Mouse (Mus musculus): ENCODE measurements around the gene F13a1. TPM values are rescaled to one million over a fixed set of nuclear protein-coding genes. Genes with fewer than 3 reads are reported as not detected.

Gene F13a1
- polyA plus RNA-seq (2016; fragmentation: Nextera tagmentation; extraction: Ambion mirVana), result 8.9 and 9.5 TPM in 2 replicates

DNA sequence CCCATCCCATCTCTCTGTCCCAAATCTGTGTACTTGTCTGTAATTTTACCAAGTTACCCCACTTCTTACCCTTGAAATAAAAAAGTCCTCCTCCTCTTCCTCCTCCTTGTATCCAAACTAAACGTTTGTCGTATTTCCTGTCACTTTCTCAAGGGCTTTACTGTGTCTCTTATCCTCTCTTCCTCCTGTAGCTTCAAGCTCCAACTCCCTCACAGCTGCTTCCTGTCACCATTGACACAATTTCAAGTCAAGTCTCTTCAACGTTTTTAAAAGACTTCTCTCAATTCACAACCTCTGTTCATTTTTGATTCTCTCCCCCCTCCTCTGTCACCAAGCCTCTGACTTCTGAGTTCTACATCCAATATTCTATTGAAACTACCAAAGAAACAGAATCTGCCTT, at the start of gene F13a1:
Gene F13a1 (minus strand): TSS at position 119 of the 400 bp plus-strand sequence.
- ATAC-seq, result no peak
- Histone ChIP-seq H3K9ac (no peak within 1 kb of the TSS), H3K4me3 (no peak within 1 kb of the TSS), H3K4me1 (0 out of 2 replicates have a peak, but pooled peaks cover 5% of the 10 kb centered on the region), H3K27me3 (replicated peaks) (no peaks in the 10 kb centered on the region), H3K9me3 (replicated peaks) (no peaks in the 10 kb centered on the region), H3K27ac (0 out of 2 replicates have a peak within 1 kb of the TSS, but pooled peaks have one; percentile 20), H3K4me2 (no peak within 1 kb of the TSS), H3K36me3 (no peaks in the 10 kb centered on the region)
- WGBS (ENCODE audit: insufficient replicate concordance), result 18% methylated on average over 3 of the region's 3 CpGs

DNA sequence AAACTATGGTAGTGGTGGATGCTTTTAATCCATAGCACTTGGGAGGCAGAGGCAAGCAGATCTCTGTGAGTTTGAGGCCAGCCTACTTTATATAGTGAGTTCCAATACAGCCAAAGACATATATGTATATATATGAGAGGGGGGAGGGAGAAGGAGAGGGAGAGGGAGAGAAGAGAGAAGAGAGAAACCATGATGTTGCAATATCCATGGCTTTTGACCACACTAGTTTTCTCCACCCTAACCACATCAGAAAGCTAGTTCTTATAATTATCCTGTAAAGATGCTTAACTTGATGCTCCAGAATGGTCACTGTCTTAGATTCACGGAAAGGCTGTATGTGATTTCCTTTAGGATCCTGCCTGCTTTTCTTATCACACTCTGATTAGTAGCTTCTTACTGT, 41.6 kb upstream of the F13a1 start:
- H3K27me3 ChIP-seq (replicated peaks), result no peaks in the 10 kb centered on the region
- H3K9ac ChIP-seq, result no peak overlapping the region
- no peaks in the 10 kb centered on the region for H3K9me3 ChIP-seq (replicated peaks)
- no peak overlapping the region for H3K4me2 ChIP-seq
- no peak overlapping the region for H3K4me3 ChIP-seq
- H3K27ac ChIP-seq, result no peak overlapping the region
- no peaks in the 10 kb centered on the region for H3K36me3 ChIP-seq
- WGBS (ENCODE audit: insufficient replicate concordance), result 62% methylated on average over 1 of the region's 1 CpGs
- no peak for ATAC-seq
- no peaks in the 10 kb centered on the region for H3K4me1 ChIP-seq

DNA sequence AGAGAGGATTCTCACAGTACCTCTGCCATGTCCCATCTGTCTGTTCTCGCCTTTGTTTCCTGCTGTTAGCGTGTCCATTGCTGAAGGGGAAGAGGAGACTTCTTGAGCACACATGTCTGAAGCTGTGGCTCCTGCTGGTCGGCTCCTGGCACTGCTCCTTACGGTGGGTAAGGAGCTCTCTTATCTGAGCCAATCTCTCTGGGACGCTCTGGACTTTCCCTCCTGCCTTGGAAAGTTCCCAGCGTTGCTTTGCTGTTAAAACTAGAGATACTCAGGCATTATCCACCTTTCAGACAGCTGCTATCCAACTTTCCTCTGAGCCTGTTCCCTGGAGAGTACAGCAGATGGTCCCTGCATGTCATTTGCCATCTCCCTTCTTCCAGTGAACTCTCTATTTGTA, 39.1 kb upstream of the F13a1 start:
- H3K27ac ChIP-seq, result no peak overlapping the region
- no peaks in the 10 kb centered on the region for H3K4me1 ChIP-seq
- no peaks in the 10 kb centered on the region for H3K36me3 ChIP-seq
- no peak for ATAC-seq
- H3K4me3 ChIP-seq, result no peak overlapping the region
- H3K27me3 ChIP-seq (replicated peaks), result no peaks in the 10 kb centered on the region
- no peak overlapping the region for H3K4me2 ChIP-seq
- H3K9me3 ChIP-seq (replicated peaks), result no peaks in the 10 kb centered on the region
- 69% methylated on average over 6 of the region's 6 CpGs for WGBS (ENCODE audit: insufficient replicate concordance)
- H3K9ac ChIP-seq, result no peak overlapping the region

DNA sequence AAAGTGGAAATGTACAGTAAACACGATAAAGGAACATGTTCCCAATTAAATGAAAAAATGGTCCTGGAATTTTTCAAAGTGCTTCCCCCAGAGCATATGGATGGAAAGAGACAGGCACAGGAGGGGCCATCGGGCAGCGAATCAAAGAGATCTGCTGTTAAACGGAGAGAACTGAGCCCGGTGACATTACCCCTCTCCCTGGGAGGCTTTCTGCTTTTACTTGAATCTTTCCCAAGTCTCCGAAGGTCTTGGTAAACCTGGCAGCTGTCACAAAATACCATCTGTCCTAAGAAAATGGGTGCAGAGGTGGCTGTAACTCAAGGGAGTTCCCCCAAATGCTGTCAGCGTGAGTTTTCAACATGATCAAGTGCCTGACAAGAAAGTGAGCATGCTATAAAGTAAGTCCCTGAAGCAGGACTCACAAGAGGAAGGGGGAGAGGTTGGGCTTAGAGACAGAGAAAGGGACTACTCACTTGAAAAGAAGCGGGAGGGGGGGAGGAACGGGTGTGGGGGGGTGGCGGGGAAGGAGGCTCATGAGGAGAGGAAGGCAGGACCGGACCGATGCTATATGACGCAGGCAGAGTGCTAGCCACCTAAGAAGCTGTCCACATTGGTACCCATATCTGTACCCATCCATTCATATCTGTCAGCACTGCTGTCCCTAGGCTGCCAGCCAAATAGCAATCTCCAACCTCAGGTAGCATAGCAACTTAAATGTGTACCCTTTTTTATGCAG, 31.6 kb upstream of the F13a1 start:
- Histone ChIP-seq H3K4me3 (no peak overlapping the region), H3K27ac (no peak overlapping the region), H3K36me3 (no peaks in the 10 kb centered on the region), H3K27me3 (replicated peaks) (no peaks in the 10 kb centered on the region), H3K9ac (no peak overlapping the region), H3K9me3 (replicated peaks) (no peaks in the 10 kb centered on the region), H3K4me2 (no peak overlapping the region), H3K4me1 (no peaks in the 10 kb centered on the region)
- 66% methylated on average over 13 of the region's 13 CpGs for WGBS (ENCODE audit: insufficient replicate concordance)
- ATAC-seq, result no peak

DNA sequence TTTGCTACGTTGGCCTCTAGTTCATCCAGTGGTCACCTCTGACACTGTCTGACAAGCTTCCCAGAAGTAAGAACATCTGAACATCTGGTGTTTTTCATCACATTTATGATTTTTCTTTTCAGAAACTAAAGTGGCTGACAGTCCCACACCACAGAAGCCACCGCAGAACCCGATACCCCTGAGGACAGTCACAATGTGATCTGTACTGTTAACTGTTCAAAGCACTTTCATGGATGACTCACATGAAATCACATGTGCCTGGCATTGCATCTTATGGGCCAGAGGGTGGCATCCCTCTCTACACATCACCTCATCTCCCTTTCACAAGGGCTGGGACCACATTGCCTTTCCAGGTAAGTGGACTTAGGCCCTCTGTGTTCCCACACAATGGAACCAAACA, 21.3 kb upstream of the F13a1 start:
- Histone ChIP-seq H3K4me2 (no peak overlapping the region), H3K4me3 (no peak overlapping the region), H3K9ac (no peak overlapping the region), H3K4me1 (peaks cover 20% of the 10 kb centered on the region), H3K9me3 (replicated peaks) (no peaks in the 10 kb centered on the region), H3K27me3 (replicated peaks) (no peaks in the 10 kb centered on the region), H3K36me3 (no peaks in the 10 kb centered on the region), H3K27ac (no peak overlapping the region)
- WGBS (ENCODE audit: insufficient replicate concordance), result 76% methylated on average over 3 of the region's 3 CpGs
- ATAC-seq, result no peak

DNA sequence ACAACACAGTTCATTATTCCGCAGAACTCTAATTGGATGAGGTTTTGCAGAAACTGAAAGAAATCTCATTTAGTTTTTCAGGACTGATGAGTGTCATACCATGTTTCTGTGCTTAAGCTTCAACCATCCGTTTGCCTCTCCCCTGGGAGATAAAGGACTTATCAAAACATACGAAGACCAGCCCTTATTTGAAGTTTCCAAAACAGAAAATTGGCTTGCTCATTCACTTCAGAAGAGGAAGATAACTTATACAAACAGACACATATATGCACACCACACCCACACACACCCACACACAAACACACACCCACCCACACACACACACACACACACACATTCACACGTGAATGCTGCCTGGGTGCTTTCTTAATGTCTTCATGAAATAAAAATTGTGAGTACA, 20.8 kb upstream of the F13a1 start:
- ATAC-seq, result peak; percentile 78
- Histone ChIP-seq H3K4me3 (no peak overlapping the region), H3K4me1 (peaks cover 20% of the 10 kb centered on the region), H3K4me2 (no peak overlapping the region), H3K36me3 (no peaks in the 10 kb centered on the region), H3K9me3 (replicated peaks) (no peaks in the 10 kb centered on the region), H3K27ac (no peak overlapping the region), H3K27me3 (replicated peaks) (no peaks in the 10 kb centered on the region), H3K9ac (no peak overlapping the region)
- WGBS (ENCODE audit: insufficient replicate concordance), result 39% methylated on average over 4 of the region's 4 CpGs

DNA sequence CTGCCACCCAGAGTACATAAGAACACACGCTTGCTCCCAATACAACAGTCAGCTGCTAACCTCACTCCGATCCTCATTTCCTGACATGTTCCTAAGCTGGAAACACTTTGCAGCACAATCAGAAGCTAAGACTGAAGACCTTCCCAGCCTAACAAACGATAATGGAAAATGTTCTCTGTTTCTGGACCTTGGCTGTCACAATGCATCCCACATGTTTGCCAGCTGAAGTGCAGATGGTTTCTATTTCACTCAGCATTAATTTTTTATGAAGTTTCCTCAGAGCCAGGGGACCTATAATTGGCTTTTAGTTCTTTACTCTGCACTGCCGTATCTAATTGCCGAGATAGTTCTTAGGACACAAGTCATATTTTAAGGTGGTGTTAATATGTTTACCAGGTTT, 10.8 kb upstream of the F13a1 start:
- H3K27me3 ChIP-seq (replicated peaks), result no peaks in the 10 kb centered on the region
- H3K27ac ChIP-seq, result no peak overlapping the region
- no peak overlapping the region for H3K9ac ChIP-seq
- no peaks in the 10 kb centered on the region for H3K9me3 ChIP-seq (replicated peaks)
- 75% methylated on average over 5 of the region's 5 CpGs for WGBS (ENCODE audit: insufficient replicate concordance)
- no peak overlapping the region for H3K4me2 ChIP-seq
- H3K4me3 ChIP-seq, result no peak overlapping the region
- H3K36me3 ChIP-seq, result no peaks in the 10 kb centered on the region
- H3K4me1 ChIP-seq, result peaks cover 8% of the 10 kb centered on the region; the same call in 1 of the 2 replicates
- ATAC-seq, result no peak

DNA sequence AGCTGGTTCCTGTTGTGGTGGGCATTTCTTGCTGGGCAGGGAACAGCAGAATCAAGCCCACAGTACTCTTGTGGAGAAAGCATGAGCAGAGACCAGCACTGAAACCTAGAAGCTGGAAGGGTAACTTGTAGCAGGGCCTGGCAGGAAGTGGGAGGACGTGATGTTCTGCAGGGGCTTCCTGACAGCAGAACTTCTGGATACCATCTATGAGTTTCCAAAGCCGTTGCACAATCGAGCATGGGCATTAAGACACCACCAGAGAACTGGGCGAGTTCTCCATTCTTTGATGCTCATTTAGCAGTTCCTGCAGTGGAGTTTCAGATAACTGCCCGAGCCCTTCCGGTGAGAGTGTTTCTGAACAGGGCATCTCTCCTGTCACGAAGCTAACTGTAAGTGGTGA, 6.6 kb upstream of the F13a1 start:
- Histone ChIP-seq H3K27ac (0 out of 2 replicates have a peak overlapping the region, but pooled peaks have one; percentile 40), H3K9ac (no peak overlapping the region), H3K9me3 (replicated peaks) (no peaks in the 10 kb centered on the region), H3K4me2 (no peak overlapping the region), H3K4me1 (peaks cover 8% of the 10 kb centered on the region; the same call in 1 of the 2 replicates), H3K27me3 (replicated peaks) (no peaks in the 10 kb centered on the region), H3K4me3 (no peak overlapping the region), H3K36me3 (no peaks in the 10 kb centered on the region)
- 14% methylated on average over 7 of the region's 7 CpGs for WGBS (ENCODE audit: insufficient replicate concordance)
- no peak for ATAC-seq

DNA sequence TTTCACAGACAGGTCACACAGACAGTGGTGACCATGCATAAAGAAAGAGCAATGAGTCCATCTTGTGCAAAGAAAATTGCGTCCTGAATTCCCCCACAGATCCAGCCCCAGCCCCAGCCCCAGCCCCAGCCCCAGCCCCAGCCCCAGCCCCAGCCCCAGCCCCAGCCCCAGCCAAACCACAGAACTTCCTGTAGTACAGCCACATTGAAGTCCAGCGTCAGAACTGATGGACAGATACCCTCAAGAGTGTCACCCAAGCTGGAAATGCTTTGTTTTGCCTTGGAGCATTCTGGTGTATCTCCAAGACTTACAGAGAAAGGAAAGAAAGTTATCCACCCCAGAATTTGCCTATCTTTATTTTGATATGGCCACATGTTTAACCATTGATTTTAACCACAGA, 413 bp downstream of the F13a1 start:
- Histone ChIP-seq H3K27ac (0 out of 2 replicates have a peak overlapping the region, but pooled peaks have one; percentile 20), H3K4me2 (no peak overlapping the region), H3K4me3 (no peak overlapping the region), H3K9me3 (replicated peaks) (no peaks in the 10 kb centered on the region), H3K9ac (no peak overlapping the region), H3K27me3 (replicated peaks) (no peaks in the 10 kb centered on the region), H3K4me1 (0 out of 2 replicates have a peak, but pooled peaks cover 5% of the 10 kb centered on the region), H3K36me3 (no peaks in the 10 kb centered on the region)
- 17% methylated on average over 2 of the region's 2 CpGs for WGBS (ENCODE audit: insufficient replicate concordance)
- ATAC-seq, result no peak

DNA sequence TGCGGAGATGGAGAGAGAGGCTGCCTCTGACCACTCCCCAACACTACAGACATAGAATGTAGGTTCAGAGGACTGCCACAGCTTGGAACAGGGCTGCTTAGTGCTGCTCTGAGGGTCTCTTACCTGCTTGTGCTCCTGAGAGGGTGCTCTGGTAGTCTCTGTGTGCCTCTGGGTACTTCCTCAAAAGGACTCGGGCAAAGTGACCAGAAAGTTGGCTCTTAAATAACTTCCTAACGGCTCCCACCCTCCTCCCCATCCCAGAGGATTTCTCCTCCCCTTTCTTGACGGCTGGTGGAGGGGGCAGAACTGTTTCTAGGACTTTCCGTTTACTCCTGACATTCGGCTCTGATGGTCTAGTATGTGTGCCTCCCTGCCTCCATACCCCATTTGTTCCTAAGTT, 1.0 kb downstream of the F13a1 start:
- 28% methylated on average over 6 of the region's 6 CpGs for WGBS (ENCODE audit: insufficient replicate concordance)
- H3K27ac ChIP-seq, result 0 out of 2 replicates have a peak overlapping the region, but pooled peaks have one; percentile 20
- H3K36me3 ChIP-seq, result no peaks in the 10 kb centered on the region
- H3K9me3 ChIP-seq (replicated peaks), result no peaks in the 10 kb centered on the region
- ATAC-seq, result no peak
- no peak overlapping the region for H3K9ac ChIP-seq
- H3K27me3 ChIP-seq (replicated peaks), result no peaks in the 10 kb centered on the region
- no peak overlapping the region for H3K4me3 ChIP-seq
- 0 out of 2 replicates have a peak, but pooled peaks cover 5% of the 10 kb centered on the region for H3K4me1 ChIP-seq
- no peak overlapping the region for H3K4me2 ChIP-seq

DNA sequence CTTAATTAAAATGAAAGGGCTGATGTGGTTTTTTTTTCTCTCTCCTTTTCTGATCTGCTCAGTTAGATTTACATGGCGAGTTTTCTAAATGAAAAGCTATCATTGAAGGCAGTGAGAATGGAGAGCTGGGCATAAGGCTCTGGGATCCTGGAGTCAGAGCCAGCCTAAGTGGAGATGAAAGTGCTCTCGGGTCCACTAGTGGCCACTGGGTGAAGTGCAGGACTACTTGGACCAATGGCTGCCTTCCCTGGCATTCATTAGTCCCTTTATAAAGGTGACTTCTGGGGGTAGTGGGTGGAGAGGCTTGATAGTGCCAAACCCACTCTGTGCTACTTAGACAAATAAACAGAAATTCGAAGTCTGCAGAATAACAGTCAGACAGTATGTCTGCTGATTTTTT, 5.0 kb downstream of the F13a1 start:
- Histone ChIP-seq H3K27me3 (replicated peaks) (no peaks in the 10 kb centered on the region), H3K4me1 (0 out of 2 replicates have a peak, but pooled peaks cover 5% of the 10 kb centered on the region), H3K27ac (no peak overlapping the region), H3K4me2 (no peak overlapping the region), H3K36me3 (no peaks in the 10 kb centered on the region), H3K4me3 (no peak overlapping the region), H3K9ac (no peak overlapping the region), H3K9me3 (replicated peaks) (no peaks in the 10 kb centered on the region)
- WGBS (ENCODE audit: insufficient replicate concordance), result 65% methylated on average over 3 of the region's 3 CpGs
- no peak for ATAC-seq

DNA sequence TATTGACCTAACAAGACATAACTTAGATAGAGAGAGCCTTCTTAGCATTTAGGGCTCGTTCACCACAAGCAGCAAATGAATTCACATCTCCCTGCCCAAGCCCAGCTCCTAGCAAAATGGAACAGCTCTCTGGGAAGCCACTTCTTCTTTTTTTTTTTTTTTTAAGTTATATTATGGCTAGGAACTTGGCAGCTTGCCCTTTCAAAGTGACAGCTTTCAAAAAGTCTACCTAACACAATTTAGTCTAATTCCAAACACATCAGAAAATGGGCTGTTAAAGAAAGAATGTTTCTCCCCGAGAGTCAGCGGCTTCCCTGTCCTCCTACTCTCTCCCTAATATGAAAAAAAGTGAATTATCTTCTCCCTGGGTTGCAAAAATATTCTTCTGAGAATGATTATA, 15.3 kb downstream of the F13a1 start:
- no peaks in the 10 kb centered on the region for H3K9me3 ChIP-seq (replicated peaks)
- WGBS (ENCODE audit: insufficient replicate concordance), result 54% methylated on average over 3 of the region's 3 CpGs
- no peaks in the 10 kb centered on the region for H3K36me3 ChIP-seq
- H3K4me2 ChIP-seq, result no peak overlapping the region
- no peak overlapping the region for H3K9ac ChIP-seq
- no peak overlapping the region for H3K27ac ChIP-seq
- H3K4me3 ChIP-seq, result no peak overlapping the region
- ATAC-seq, result no peak
- H3K27me3 ChIP-seq (replicated peaks), result no peaks in the 10 kb centered on the region
- H3K4me1 ChIP-seq, result no peaks in the 10 kb centered on the region
